Mouse (Mus musculus) layer of hippocampus, adult 9-10 months (tissue): ENCODE data around the gene Samd4b.
A peak's percentile ranks its signal among the peaks of the same experiment; 100 is the strongest.

Experiments used
- DNase-seq: peaks from one replicate; pipeline ENCODE4 v3.0.0; 2022; ENCODE audit warnings: low spot score

Samd4b gene

DNA sequence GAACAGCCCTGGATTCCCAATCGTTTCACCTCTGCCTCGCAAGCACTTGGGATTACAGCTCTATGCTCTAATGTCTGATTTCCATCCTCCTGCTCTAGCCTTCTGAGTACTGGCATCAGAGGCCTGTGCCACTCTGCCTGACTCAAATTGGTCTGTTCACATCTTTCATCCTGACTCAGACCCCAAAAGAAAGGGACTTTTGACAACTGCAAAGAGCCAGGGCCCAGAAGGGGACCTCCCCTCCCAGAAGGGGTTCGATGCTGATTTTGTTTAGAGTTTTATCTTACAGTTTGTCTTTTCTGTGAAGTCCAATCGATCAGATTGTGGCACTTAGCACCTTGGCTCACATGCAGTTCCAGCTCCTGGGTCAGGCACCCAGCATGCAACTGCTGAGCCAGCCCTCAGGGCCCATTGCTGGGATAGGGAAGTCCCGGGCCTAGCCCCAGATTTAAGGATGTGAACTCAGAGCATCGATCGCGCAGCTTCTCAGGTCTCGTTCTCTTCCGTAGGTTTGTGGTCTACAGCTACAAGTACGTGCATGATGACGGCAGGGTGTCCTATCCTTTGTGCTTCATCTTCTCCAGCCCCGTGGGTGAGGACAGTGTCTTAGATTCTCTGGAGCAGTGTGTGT, 153.5 kb downstream of the Samd4b start:
- no peak for DNase-seq

DNA sequence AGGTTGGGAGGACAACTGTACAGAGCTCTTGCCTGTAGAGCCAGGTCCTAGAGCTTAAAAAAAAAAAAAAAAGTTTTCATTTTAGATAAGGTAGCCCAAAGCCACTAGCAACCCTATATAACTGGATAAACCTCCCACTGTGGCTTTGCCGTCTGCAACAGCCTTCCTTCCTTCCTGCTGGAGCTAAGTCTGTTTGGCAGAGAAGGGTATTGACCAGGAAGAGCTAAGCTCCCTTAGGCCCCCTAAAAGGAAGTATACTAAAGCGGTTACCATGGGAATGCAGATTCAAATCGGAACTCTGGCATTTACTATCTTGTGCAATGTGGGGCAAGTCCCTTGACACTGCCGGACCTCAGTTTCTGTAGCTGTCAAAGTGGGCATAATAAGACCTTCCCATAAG, 155.3 kb downstream of the Samd4b start:
- DNase-seq: no peak

- DNase-seq: no peak
Measured at GRCm38 (mm10) chr7:28441776-28442485, 156.0 kb downstream of the Samd4b start.

DNA sequence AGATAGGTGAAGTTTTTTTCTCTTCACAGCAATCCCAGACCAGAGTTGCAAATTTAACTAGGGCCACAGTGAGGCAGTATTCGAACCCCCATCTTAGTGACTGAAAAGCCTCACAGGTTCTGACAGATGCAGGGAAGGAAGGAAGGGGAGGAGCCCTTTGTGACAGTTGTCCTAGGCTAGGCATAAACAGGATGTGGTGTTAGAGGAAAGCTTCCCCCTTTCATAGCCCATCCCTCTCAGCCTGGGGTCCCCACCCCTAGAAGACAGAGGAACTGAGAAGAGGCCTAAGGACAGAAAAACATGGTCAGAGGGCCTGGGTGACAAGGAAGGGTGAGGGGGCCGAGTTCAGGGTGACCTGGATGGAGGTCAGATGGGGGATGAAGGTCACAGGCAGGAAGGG, 157.2 kb downstream of the Samd4b start:
- DNase-seq: no peak

DNA sequence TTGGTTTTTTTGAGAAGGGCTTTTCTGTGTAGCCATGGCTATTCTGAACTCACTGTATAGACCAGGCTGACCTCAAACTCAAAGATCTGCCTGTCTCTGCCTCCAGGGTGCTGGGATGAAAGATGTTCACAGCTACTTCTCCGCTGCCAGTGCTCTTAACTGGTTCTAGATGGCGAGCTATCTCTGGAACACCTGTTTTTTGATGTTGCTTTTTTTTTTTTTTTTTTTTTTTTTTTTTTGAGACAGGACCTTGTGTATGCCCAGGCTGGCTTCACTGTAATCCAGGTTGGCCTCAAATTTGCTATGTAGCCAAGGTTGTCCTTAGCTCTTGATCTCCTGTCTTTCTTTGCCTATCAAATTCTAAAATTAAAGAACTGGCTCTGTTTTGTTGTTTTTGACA, 159.2 kb downstream of the Samd4b start:
- no peak for DNase-seq

DNA sequence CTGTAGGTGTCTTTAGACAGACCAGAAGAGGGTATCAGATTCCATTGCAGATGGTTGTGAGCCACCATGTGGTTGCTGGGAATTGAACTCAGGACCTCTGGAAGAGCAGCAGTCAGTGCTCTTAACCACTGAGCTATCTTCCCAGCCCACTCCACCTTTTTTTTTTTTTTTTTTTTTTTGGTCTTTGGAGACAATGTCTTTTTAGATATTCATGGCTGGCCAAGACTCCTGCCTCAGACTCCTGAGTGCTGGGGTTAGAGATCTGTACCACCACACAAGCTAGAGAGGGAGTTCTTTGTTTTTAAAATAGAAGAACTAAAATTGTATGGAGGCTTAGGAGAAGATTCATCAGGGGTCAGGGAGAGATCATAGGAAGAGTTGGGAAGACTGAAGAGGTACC, 160.0 kb downstream of the Samd4b start:
- no peak for DNase-seq

GRCm38 (mm10) chr7:28436932-28437570, 160.9 kb downstream of the Samd4b start, which contains the start of gene Gmfg:
Gene Gmfg, plus strand, starts transcription at chr7:28437447.
- peak; percentile 78 for DNase-seq

DNA sequence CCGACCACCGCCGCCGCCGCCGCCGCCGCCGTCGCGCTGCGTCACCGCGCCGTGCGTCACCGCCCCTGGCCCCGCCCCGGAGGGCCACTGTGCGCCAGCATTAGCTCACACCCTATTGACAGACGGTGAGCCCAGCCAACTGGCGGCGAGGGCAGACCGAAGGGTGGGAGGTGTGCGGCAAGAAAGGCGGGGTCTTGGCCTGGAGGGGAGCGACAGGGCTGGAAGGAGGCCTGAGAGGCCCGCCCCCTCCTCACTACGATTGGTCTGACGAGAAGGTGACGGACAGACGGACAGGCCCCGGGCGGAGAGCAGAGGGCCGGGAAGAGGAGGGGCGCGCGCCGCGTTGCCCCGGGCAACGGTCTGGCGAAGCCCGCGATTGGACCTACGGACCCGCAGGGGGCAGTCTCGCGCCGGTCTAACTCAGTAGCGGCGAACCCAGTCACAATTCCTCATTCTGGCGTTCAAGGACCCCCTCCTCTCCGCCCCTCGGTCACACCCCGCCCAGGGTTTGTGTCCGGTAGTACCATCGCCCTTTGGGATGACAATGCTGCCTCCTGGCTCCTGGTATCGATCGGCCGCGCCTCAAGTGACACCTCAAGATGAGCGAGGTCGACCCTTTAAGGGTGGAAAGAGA, 161.6 kb downstream of the Samd4b start:
- peak; percentile 99 for DNase-seq

DNA sequence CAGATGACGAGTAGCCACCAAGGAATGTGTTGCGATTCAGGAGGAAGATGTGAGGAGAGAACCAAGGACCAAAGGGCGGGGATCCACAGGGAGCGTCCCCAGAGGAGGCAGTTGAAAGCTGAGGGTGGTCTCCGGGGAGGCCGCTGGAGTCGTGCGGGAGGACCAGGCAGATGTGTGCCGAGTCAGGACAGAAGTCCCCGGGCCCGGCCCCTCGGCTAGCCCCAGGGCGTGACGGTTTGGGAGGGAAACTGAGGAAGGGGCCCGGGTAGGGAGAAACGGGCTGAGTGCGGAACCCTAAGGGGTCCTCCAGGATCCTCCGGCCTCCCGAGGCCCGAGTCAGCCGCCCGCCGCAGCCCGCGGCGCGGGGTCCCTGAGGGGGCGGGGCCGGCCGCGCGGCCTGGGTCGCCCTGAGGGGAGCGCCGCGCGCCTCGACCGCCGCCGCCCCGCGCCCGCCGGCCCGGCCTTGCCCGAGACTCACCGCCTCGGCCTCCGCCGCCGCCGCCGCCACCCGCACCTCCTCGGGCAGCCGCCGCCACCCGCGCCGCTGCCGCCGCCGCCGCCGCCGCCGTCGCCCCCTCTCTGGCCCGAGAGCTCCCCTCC, 162.2 kb downstream of the Samd4b start:
- no peak for DNase-seq

DNA sequence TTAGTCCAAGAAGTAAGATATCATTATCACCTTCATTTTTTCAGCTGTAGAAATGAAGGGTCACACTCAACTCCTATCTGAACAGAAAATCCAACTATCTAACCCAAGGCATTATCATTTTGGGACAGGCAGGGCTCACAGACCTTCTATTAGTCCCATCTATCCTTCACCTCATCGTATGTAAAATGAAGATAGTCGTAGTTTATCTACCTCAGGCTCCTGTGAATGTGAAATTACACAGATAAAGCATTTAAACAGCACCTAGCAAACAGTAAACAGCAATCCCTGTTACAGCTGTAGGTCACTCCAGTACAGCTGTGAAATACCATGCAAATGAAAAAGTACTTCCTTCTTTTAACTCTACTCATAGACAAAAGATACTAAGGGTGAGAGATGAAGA, 165.7 kb downstream of the Samd4b start:
- DNase-seq: no peak

- DNase-seq: no peak
Measured at GRCm38 (mm10) chr7:28430512-28430911, 167.4 kb downstream of the Samd4b start.

DNA sequence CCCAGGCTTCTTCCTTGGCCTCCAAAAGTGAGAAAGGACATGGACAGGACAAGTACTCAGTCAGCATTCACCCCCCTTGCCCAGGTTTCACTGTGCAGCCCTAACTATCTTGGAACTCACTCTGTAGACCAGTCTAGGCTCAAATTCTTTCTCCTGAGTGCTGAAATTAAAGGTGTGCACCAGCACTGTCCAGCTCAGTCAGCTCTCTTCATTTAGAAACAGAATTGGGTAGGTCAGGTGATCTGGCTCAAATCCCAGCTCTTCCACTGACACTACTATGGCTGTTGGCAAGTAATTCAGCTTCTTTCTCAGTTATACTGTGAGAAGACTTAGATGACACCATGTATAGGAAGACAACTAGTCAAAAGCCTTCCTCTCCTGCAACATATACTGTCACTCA, 170.2 kb downstream of the Samd4b start:
- no peak for DNase-seq

DNA sequence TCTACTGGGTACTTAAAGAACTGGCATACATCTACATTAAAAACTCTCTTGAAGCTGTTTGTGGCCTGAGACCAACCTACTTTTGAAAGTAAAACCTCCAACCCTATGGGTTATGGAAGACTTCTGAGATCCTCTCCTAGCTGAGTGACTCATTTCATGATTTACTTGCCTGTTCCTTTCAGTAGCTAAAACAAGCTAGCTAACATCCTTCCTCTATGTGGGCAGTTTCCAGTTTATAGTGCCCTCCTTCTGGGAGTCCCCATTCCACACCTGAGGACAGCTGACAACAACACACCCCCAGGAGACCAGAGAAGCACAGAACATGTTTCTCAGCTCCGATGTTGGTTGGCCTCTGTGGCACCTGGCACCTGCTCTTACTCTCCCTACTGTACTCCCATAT, 174.9 kb downstream of the Samd4b start:
- no peak for DNase-seq

DNA sequence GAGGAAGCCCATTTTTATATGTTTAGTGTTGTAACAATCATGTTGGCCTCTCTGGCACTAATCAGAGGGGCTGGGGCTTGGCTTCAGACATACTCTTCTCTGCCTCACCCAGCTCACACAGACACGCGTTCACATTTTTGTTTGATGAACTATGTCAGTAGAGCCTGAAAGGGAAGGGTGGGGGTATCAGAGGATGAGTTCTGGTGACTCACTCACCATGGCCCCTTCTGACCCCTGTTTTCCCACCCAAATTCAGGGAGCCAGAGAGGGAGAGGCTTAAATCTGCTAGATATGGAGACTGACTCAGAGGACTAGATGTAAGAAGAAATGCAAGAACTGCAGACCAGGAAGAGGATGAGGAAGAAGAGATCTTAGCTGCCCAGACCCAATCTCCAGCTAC, 178.5 kb downstream of the Samd4b start:
- no peak for DNase-seq

GRCm38 (mm10) chr7:28418096-28418670, 179.8 kb downstream of the Samd4b start:
- no peak for DNase-seq

GRCm38 (mm10) chr7:28417368-28417767, 180.6 kb downstream of the Samd4b start:
- no peak for DNase-seq

GRCm38 (mm10) chr7:28412826-28413225, 185.1 kb downstream of the Samd4b start:
- DNase-seq: no peak

DNA sequence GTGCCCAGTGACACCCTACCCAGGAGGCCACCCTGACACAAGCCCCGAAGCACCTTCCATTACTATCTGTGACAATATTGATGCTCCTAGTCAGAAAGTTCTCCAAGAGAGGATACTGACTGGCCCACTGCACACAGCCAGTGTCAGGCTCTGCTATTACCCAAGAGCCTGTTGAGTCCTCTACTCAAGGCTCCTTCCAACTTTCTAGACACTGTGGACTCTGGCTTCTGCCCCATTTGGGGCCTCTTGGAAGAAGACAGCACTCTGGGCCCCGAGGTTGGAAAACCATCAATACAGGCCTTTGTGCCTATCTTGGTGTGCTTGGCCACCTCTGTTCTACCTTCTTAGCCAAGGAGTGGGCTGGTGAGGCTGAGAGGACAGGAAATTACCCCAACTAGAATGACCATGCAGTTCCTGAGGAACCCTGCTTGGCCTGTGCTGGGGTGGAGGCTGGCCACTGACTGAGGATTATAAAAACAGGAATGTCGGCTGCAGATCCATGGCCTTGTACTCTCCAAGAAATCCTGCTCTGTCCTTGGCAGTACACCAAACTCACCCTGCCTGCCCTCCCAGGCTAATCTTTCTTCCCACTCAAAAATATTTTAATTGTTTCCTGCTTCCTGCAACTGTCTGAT, 187.0 kb downstream of the Samd4b start:
- no peak for DNase-seq

DNA sequence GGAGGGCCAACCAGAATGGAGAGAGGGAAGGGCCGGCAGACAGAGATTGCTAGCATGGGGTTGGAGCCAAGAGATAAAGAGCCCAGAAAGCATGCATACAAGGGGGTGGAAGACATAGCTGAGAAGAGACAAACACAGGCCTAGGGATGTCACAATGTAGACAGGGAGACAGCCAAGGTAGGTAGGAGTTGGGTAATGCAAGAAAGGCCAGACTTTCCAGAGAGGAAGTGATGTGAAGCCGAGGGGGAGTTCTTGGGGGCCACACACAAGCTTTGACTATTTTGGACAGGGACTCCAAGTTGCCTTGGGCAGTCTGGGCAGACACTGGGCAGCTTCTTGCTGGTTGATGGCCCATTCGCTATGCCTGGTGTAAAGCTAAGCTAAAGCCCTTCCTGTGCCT, 196.0 kb downstream of the Samd4b start:
- DNase-seq: no peak

- DNase-seq: no peak
Measured at GRCm38 (mm10) chr7:28401030-28401429, 196.9 kb downstream of the Samd4b start.

GRCm38 (mm10) chr7:28398696-28399340, 199.1 kb downstream of the Samd4b start:
- no peak for DNase-seq
